Mouse (Mus musculus) lung, postnatal 4 days (tissue): ENCODE measurements around the gene Ece1.

Source experiments
- DNase-seq, 2 experiments: peaks; one replicate each; pipeline ENCODE4 v3.0.0; 2021

Ece1 gene

GRCm38 (mm10) chr4:137857116-137857515, 4.9 kb upstream of the Ece1 start:
- peak in 1 of 2 experiments; percentile 63 for DNase-seq

DNA sequence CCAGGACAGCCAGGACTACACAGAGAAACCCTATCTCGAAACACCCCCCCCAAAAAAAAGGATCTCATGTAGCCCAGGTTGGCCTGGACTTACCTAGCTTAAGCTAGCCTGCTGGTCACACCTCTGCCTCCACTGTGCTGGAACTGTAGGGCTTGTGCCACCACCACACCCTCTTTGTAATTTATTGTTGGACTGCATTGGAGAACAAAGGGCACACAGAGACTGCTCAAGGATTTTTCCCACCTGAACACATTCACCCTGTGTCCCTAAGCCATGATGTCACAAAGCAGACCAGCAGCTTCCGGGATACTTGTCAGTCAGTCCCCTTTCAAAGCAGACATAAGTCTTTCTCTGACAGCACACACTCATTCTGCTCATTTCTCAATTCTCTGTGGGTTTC, 3.7 kb upstream of the Ece1 start:
- DNase-seq: no peak

GRCm38 (mm10) chr4:137861461-137862011, 501 bp upstream of the Ece1 start:
- DNase-seq: peak; percentile 55 to 63

GRCm38 (mm10) chr4:137862516-137863240, 641 bp downstream of the Ece1 start:
- no peak for DNase-seq

- DNase-seq: no peak
These were observed 2.0 kb downstream of the Ece1 start for GRCm38 (mm10) chr4:137864031-137864430.

DNA sequence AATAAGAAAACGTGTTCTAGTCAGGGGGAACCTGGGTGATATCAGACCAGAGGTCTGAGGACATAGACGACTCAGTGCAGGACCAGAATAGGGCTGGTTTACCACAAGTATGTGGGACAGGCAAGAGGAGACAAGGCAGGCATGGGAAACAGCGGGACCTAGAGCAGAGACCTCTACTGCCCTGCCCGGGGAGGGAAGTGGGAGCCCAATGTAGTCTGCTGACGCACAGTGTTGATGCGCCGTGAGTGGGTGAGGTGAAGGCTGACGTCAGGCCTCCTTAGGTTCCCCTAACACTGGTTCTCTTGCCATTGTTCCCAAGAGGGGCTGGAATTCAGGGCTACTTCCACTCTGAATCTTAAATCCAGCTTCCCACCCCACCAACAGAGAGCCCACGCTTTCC, 2.7 kb downstream of the Ece1 start:
- peak; percentile 58 to 67 for DNase-seq

DNA sequence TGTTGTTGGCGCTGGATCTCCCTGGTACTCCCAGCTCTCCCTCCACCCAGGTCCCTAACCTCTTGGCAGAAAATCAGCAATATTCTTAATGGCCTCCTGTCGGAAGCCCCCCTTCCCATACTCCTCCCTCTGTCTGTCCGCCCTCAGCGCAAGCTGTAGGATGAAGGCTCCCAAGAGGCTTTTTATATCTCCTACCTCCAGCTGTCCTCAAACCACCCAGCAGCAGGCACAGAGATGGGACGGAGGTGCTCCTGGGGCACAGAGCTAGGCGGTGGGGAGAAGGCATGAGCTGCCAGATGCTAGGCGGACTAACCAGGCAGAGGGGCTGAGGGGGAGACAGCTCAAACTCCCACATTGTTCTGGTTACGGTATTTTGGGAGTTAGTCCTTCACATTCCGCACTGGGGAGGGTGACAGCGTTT, 3.2 kb downstream of the Ece1 start:
- DNase-seq: peak in 1 of 2 experiments; percentile 30

GRCm38 (mm10) chr4:137866206-137866863, 4.3 kb downstream of the Ece1 start:
- peak; percentile 55 to 67 for DNase-seq

DNA sequence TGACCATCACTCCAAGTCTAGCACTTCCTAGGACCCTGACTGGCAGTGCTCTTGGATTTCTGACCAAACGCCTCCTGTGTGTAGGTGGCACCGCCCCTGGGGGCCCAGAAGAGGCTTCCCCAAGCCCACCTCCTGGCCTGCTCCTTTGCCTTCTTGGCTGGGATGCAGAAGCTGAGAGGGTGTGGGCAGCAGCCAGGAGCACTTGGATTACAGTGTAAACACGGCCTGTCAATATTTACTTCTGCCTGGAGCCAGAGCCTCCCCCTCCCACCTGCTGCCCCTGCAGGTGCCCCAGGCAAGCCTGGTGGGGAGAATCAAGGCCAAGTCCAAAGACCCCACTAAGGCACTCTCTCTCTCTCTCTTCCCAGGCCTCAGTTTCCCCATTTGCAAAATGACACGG, 5.2 kb downstream of the Ece1 start:
- DNase-seq: peak; percentile 81 to 90

- DNase-seq: peak; percentile 73 to 86
These were observed 5.7 kb downstream of the Ece1 start for GRCm38 (mm10) chr4:137867675-137868257.

DNA sequence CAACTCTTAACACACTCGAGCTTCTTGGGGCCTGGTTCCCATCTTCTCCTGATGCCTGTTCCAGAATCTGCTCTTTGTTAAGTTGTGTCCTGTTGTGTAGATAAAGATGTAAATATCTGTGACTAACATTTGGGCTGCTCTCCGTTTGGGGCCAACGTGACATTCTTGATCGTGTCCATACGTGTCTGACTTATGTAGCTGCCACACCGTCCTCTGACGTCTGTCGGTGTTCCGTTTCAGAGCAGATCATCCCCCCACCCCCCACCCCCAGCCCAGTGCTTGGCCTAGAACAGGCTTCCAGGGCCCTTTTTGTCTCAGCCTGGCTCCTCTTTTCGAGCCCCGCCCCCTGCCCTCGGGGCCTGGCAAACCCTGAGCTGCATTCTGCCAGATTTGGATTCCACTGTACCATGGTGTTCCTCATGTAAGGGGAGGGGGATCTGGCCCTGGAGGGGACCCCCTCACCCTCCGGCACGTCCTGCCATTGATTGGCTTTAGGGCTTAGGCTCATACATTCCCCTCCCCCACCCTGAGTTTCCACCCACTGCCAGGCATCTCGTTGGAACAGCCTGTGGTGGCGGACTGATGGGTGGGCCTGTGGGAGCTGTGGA, 7.7 kb downstream of the Ece1 start:
- DNase-seq: no peak

DNA sequence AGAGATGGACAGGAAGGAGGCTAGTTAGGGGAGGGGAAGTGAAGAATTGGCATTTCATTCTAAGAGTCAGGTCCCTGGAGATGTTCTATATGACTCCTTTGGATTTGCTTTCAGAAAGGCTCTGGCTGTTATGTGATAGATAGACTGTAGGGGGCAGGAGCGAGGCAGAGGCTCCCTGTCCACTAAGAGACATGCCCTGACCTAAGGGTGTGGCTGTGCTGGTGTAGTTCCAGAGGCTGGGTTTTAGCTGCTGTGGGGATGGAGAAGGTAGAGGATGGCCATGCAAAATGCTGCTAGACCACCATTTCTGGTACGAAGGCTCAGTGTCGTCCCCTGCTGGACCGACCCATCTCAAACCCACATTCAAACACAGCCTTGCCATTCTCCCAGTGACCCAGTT, 8.9 kb downstream of the Ece1 start:
- no peak for DNase-seq

GRCm38 (mm10) chr4:137871431-137871830, 9.4 kb downstream of the Ece1 start:
- DNase-seq: peak; percentile 51 to 58

- DNase-seq: no peak
These were observed 12.3 kb downstream of the Ece1 start for GRCm38 (mm10) chr4:137874337-137874736.

DNA sequence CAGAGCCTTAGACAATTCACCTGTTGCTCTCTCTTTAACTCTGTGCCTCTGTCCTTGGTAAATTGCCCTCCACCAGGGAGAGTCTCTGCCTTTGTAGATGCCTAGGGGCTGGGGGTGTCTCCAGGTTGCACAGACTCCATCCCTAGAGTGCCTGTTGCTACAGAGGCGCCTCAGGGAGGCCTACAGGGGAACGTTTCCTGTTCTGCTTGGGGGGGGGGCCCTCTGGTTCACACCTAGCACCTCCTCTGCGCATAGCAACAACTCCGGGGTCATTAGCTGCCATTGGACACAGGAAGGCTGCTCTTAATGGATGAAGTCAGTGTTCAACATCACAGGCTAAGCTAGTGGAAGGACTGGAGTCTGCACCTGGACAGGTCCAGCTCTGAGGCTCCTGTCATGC, 12.8 kb downstream of the Ece1 start:
- no peak for DNase-seq

GRCm38 (mm10) chr4:137875466-137876092, 13.5 kb downstream of the Ece1 start:
- DNase-seq: no peak

GRCm38 (mm10) chr4:137876834-137877233, 14.8 kb downstream of the Ece1 start:
- no peak for DNase-seq

DNA sequence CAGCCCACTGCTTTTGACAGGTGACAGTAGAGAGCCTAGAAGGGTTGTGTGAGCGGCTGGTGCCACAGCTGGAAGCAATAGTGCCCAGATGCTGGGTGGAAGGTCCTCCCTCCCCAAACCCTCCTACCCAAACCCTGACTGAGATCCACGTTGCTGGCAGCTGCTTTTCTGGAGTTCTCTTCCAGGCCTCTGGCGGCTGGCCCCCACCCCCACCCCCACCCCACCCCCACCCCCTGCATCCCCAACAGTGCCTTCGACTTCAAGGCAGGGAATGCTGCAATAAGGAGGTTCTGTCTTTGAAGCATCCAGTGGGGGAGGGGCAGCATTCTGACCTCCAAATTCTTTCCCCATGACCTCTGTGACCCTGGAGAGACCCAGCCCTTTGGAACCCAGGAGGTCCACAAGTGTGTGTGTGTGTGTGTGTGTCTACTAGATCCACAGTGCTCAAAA, 15.4 kb downstream of the Ece1 start:
- no peak for DNase-seq

GRCm38 (mm10) chr4:137879383-137880156, 17.5 kb downstream of the Ece1 start:
- DNase-seq: no peak

DNA sequence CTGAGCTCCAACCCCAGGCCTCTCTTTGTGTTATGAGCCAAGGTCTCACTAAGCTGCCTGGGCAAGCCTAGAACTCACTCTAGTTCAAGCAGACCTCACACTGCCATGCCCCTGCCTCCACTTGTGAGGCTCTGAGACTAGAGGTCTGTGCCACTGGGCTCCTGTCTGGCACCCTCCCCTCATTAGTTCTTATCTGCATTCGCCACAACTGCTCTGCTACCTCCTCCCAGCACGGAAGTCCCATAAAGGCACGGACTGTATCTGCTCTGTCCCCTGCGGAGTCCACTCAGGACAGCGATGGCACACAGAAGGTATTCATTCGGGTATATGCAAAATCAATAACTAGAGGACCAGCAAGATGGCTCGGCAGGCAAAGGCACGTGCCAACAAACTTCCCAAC, 19.4 kb downstream of the Ece1 start:
- no peak for DNase-seq

DNA sequence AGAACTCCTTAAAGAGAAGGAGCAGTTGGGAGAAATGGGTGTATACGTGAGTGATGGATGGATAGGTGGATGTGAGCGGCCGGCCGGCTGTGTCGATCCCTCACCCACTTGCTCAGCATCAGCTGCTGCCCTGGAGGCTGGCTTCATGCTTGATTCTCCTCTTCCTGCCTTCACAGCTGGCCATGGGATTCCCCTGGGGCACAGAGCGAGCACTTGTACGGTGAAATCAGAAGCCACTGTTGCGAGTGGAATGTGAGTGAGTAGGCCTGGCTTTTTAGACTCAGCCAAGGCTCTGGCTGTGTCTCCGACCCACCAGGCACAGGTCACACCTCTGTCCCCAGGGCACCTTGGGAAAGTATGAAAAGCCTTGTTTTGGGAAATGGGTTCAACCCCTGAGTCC, 20.6 kb downstream of the Ece1 start:
- DNase-seq: no peak
